Mouse (Mus musculus) activated CD4-positive, CD25-positive, alpha-beta regulatory T cell, adult 4 months (primary cell): ENCODE results near the gene Arhgap36. TPM values are rescaled to one million over a fixed set of nuclear protein-coding genes. Genes with fewer than 3 reads are reported as not detected.

ENCODE experiments used
- ATAC-seq: one replicate; pipeline ENCODE4 v1.8.0; 2017
- polyA plus RNA-seq, 2 experiments: library from polyadenylated mRNA; unstranded; fragments of 100-300 nt; shearing (Covaris generic); gene quantifications; one replicate each; pipeline ENCODE4 v1.2.1; 2017

Gene Arhgap36
- not detected for polyA plus RNA-seq

DNA sequence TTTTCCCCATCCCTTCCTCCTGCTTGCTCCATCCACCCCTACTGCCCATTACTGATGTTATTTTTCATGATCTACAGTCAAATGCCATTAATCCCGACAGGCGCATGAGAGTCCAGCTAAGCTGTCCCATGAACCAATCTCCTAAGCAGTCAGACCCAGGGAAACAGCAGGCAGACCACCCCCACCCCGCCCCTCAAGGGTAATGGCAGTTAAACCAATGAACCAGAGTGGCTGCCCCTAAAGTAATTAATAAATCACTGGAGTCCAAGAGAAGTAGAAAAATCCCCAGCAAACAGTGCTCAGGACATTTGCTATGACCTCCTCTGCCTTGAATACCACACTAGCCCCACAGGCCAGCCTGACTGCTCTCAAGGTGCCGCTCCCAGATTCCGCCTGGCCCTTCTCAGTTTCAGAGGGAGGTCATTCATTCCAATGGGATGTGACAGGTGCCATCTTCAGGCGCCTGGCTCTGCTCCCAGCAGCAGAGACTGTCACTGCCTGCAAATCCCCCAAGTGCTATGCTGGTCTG lies at the start of gene Arhgap36:
TSS of gene Arhgap36 (plus strand) at position 504 of the 529 bp plus-strand sequence.
- no peak for ATAC-seq

GRCm38 (mm10) chrX:49457781-49458180 lies 6.0 kb upstream of the Arhgap36 start:
- ATAC-seq, result no peak

DNA sequence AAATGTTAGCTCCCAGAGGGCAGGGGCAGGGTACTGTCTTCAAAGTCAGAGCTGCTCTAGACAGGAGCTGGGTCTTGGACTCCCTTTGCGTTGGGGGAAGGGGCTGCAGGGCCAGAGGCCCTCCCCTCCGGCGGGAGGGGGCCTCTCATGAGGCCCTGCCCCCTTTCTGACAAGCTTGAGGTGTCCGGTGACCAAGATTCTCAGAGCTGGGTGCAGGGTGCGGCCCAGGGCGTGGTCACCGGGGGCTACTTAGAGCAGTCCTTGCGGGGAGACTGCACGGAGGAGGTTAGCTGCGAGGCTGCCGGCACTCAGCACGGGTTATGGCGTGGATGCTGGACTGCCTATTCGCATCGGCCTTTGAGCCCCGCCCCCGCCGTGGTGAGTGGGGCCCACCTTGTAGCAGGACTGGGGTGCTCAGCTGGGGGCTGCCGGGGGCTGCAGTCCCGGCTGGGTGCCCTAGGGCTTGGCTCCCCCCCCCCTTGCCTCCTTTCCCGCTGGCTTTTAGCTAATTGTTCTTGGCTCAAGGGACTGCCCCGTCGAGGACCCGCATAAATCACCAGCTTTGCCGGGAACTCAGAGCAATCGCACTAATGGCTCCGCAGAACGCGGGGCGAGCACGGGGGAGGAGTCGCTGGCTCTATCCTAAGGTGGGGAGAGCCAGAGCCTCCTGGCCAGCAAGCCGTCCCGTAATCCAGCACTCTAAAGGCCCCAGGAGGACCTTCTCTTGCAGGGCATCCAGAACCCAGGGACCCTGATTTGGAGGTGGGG lies 6.7 kb downstream of the Arhgap36 start:
- no peak for ATAC-seq

DNA sequence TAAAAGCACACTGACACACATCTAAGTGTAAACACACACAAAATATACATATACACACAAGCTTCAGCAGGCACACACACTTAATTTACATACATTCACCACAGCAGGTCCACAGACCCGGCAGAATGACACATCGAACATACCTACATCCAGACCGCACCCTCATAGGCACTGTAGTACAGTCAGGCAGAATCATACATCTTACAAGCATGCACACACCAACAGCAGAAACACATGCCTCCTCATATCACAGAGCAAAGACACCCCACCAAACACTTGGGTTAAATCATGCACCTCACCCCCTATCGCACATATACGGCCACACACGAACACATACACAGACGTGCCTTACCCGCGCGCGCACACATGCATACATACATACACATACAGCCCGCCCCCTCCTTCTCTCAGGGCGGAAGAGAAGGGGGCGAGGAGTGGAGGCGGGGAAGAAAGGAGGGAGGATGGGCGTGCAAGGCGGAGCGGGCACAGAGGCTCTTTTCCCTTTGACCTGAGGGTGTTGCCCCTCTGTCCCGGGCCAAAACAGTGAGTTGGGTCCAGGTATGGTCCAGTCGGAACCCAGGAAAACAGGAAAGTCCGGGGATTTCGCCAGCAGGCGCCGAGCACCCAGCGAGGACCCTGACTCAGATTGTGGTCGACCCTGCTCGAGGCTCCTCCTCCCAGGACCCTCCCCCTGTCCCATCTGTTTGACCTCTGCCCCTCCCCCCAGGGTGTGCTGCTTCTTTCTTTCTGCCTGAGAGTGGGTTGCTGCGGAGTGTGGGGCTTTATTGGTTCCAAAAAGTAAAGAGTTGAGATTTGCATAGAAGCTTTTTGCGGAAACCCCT lies 16.4 kb downstream of the Arhgap36 start:
- ATAC-seq, result no peak

DNA sequence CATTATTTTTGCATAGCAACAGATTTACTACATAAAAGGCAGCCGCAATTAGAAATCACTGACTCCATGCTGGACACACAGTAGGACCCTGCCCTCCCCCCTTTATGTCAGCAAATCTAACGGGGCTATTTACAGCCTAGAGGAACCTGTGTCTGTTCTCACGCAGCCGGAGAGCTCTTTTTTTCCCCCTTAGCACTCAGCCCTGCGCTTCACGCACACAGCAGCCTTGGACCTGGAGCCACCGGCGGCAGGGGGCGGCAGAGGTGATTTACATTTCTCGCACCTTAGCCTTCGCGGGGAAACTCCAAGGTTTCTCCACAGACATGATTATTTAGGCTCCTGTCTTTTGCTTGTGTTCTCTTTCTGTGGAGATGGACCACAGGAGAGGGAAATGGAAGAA lies 17.1 kb downstream of the Arhgap36 start:
- ATAC-seq, result no peak

DNA sequence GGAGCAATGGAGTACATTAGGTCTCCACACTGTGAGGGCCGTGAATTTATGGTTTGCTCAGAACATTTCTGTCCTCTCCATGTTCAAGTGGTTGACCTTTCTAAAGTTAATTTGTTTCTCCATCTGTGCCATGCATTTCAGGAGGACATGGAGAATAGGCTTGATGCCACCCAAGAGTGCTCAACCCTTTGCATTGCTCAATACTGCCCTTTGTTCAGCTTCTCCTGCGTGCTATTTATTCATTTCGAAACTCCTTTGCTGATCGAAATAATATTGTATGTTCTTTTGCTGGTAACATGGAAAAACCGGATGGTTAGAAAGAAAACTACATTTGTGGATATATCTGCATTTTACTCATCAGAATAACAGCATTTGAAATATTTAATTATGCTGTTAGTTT lies 25.4 kb downstream of the Arhgap36 start:
- ATAC-seq, result no peak

DNA sequence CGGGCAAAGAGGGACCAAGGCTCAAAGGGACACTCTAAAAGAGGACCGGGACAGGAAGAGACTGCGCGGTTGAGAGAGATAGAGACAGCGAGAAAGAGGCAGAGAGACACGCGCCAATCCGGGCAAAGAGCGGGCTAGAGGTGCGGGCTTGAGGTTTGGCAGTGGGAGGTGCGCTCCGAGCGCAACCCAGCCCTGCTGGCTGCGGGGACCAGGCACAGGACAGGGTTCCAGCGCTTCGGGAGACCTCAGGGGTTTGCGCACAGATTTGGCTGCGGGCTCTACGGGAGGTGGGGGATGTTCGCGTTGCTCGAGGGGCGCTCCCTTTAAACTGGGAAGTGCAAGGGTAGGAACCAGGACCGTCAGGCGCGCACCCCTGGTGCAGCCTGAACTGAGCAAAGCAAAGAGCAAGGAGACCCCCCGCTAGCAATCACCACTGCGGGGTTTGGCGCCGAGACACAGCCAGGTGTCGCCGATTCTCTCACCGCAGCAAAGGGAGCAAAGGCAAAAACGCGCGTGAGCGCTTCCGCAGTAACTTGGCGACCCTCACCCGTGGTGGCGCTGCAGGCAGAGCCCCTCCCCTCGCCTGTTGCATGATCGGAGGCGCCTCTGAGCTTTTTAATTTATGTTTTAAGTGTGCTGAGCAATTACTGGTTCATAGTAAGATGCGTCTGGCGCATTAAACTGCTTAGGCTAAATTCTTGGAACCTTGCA lies 30.1 kb downstream of the Arhgap36 start:
- ATAC-seq, result no peak

Other genes starting within 250 kb of the Arhgap36 start
- gene Enox2, start 175.7 kb upstream of the Arhgap36 start, polyA plus RNA-seq, result 1 to 10 TPM; 7.8 to 8.9 TPM
- not detected for gene Olfr1320, start 208.4 kb downstream of the Arhgap36 start, polyA plus RNA-seq